Mouse (Mus musculus): ENCODE data around the gene Timp2. TPM values are rescaled to one million over a fixed set of nuclear protein-coding genes. Genes with fewer than 3 reads are reported as not detected.
A peak's percentile ranks its signal among the peaks of the same experiment; 100 is the strongest.
"Not testable (repeated sequence)": the region's sequence is repeated elsewhere in the genome, so short reads cannot be mapped to it uniquely, and the experiment has no call there.

The Timp2 gene
- total RNA-seq (2021), result 100 to 1,000 TPM; 121 to 138 TPM

- no peak for DNase-seq (ENCODE audit: low spot score)
- intact Hi-C loops (cut with DNase I), result loop anchor here (1.0 kb wide), 1 partner anchor 38 kb away; no protein-coding TSS in a partner anchor
Measured at GRCm38 (mm10) chr11:118355640-118356039, at the start of gene Timp2. Gene Timp2, minus strand, starts transcription at chr11:118355740.

- no peak for DNase-seq (ENCODE audit: low spot score)
- intact Hi-C loops (cut with DNase I), result no loop called here
Measured at GRCm38 (mm10) chr11:118405311-118405710, 49.8 kb upstream of the Timp2 start.

- DNase-seq (ENCODE audit: low spot score), result no peak
- intact Hi-C loops (cut with DNase I), result no loop called here
Measured at GRCm38 (mm10) chr11:118403951-118404899, 48.7 kb upstream of the Timp2 start.

GRCm38 (mm10) chr11:118403183-118403582 lies 47.6 kb upstream of the Timp2 start:
- intact Hi-C loops (cut with DNase I), result no loop called here
- DNase-seq (ENCODE audit: low spot score), result no peak

GRCm38 (mm10) chr11:118401760-118402280 lies 46.3 kb upstream of the Timp2 start, which contains the start of gene Lgals3bp:
Gene Lgals3bp, minus strand, starts transcription at chr11:118402092.
- intact Hi-C loops (cut with DNase I), result no loop called here
- peak; percentile 53 for DNase-seq (ENCODE audit: low spot score)

- intact Hi-C loops (cut with DNase I), result no loop called here
- no peak for DNase-seq (ENCODE audit: low spot score)
Measured at GRCm38 (mm10) chr11:118401195-118401594, 45.7 kb upstream of the Timp2 start.

GRCm38 (mm10) chr11:118400566-118400936 lies 45.0 kb upstream of the Timp2 start:
- intact Hi-C loops (cut with DNase I), result no loop called here

GRCm38 (mm10) chr11:118399891-118400565 lies 44.5 kb upstream of the Timp2 start:
- DNase-seq (ENCODE audit: low spot score), result no peak
- intact Hi-C loops (cut with DNase I), result no loop called here

More at GRCm38 (mm10) chr11:118400566-118400936, 45.0 kb upstream of the Timp2 start:
- no peak for DNase-seq (ENCODE audit: low spot score)

GRCm38 (mm10) chr11:118397806-118398530 lies 42.4 kb upstream of the Timp2 start:
- no peak for DNase-seq (ENCODE audit: low spot score)
- intact Hi-C loops (cut with DNase I), result no loop called here

- DNase-seq (ENCODE audit: low spot score), result no peak
Measured at GRCm38 (mm10) chr11:118394538-118394937, 39.0 kb upstream of the Timp2 start.

GRCm38 (mm10) chr11:118393991-118394390 lies 38.5 kb upstream of the Timp2 start:
- intact Hi-C loops (cut with DNase I), result no loop called here
- DNase-seq (ENCODE audit: low spot score), result no peak

More at GRCm38 (mm10) chr11:118394538-118394937, 39.0 kb upstream of the Timp2 start:
- intact Hi-C loops (cut with DNase I), result no loop called here

- intact Hi-C loops (cut with DNase I); DNase-seq (ENCODE audit: low spot score): not testable (repeated sequence)
Measured at GRCm38 (mm10) chr11:118387816-118388215, 32.3 kb upstream of the Timp2 start.

GRCm38 (mm10) chr11:118379251-118380009 lies 23.9 kb upstream of the Timp2 start:
- intact Hi-C loops (cut with DNase I), result loop anchor here (1.0 to 2.0 kb wide), 2 partner anchors 62 to 297 kb away; no protein-coding TSS in a partner anchor
- peak; percentile 71 for DNase-seq (ENCODE audit: low spot score)

GRCm38 (mm10) chr11:118378656-118379055 lies 23.1 kb upstream of the Timp2 start:
- no peak for DNase-seq (ENCODE audit: low spot score)
- intact Hi-C loops (cut with DNase I), result loop anchor here (1.0 to 2.0 kb wide), 2 partner anchors 61 to 296 kb away; no protein-coding TSS in a partner anchor

- DNase-seq (ENCODE audit: low spot score); intact Hi-C loops (cut with DNase I): not testable (repeated sequence)
Measured at GRCm38 (mm10) chr11:118376323-118376722, 20.8 kb upstream of the Timp2 start.

- intact Hi-C loops (cut with DNase I), result no loop called here
- no peak for DNase-seq (ENCODE audit: low spot score)
Measured at GRCm38 (mm10) chr11:118375881-118376280, 20.3 kb upstream of the Timp2 start.

- intact Hi-C loops (cut with DNase I), result no loop called here
- DNase-seq (ENCODE audit: low spot score), result no peak
Measured at GRCm38 (mm10) chr11:118375461-118375860, 19.9 kb upstream of the Timp2 start.

GRCm38 (mm10) chr11:118375006-118375405 lies 19.5 kb upstream of the Timp2 start:
- intact Hi-C loops (cut with DNase I), result no loop called here
- DNase-seq (ENCODE audit: low spot score), result no peak

- intact Hi-C loops (cut with DNase I), result no loop called here
- no peak for DNase-seq (ENCODE audit: low spot score)
Measured at GRCm38 (mm10) chr11:118374506-118374905, 19.0 kb upstream of the Timp2 start.

Measured in heart, postnatal 25 days (tissue).